Mouse (Mus musculus): ENCODE measurements around the gene Hook2. TPM values are rescaled to one million over a fixed set of nuclear protein-coding genes. Genes with fewer than 3 reads are reported as not detected.
A peak's percentile ranks its signal among the peaks of the same experiment; 100 is the strongest.

Gene Hook2
- total and polyA plus RNA-seq, 2 experiments from 2014 or later = 21.4 to 40.1 TPM

GRCm38 (mm10) chr8:84984294-84985048, 5.9 kb upstream of the Hook2 start:
- Histone ChIP-seq H3K36me3 (ENCODE audit: insufficient read depth, low read length) (no peaks in the 10 kb centered on the region), H3K9ac (replicated peaks; ENCODE audit: low read length, poor library complexity, severe bottlenecking) (no peak overlapping the region; the same call in 1 of the 2 replicates), H3K4me1 (ENCODE audit: insufficient read depth, low read length) (peaks cover 12% of the 10 kb centered on the region), H3K4me3 (ENCODE audit: low read depth, low read length) (peak overlapping the region; percentile 46; the same call in 1 of the 2 replicates), H3K9me3 (ENCODE audit: low read length) (no peaks in the 10 kb centered on the region), H3K27ac (ENCODE audit: low read depth, low read length) (no peak overlapping the region), H3K4me2 (ENCODE audit: low read depth, low read length, poor library complexity, severe bottlenecking) (peak overlapping the region; percentile 94), H3K27me3 (ENCODE audit: insufficient read depth, low read length) (no peaks in the 10 kb centered on the region)
- WGBS = 18% methylated on average over 16 of the region's 16 CpGs
- no peak for DNase-seq (ENCODE audit: low spot score)
- ATAC-seq (ENCODE audit: low FRiP score) = no peak
- no peak for TF ChIP-seq CTCF (IDR thresholded peaks at IDR 0.05)

- H3K27ac ChIP-seq (ENCODE audit: low read depth, low read length) = peak overlapping the region; percentile 73
- TF ChIP-seq CTCF (IDR thresholded peaks at IDR 0.05) = no peak
- peaks cover 8% of the 10 kb centered on the region for H3K4me1 ChIP-seq (ENCODE audit: insufficient read depth, low read length)
- no peaks in the 10 kb centered on the region for H3K9me3 ChIP-seq (ENCODE audit: low read length)
- H3K27me3 ChIP-seq (ENCODE audit: insufficient read depth, low read length) = no peaks in the 10 kb centered on the region
- H3K36me3 ChIP-seq (ENCODE audit: insufficient read depth, low read length) = no peaks in the 10 kb centered on the region
- H3K4me2 ChIP-seq (ENCODE audit: low read depth, low read length, poor library complexity, severe bottlenecking) = peak overlapping the region; percentile 94
- DNase-seq (ENCODE audit: low spot score) (no peak), ATAC-seq (ENCODE audit: low FRiP score) (no peak)
- peak overlapping the region; percentile 46 for H3K4me3 ChIP-seq (ENCODE audit: low read depth, low read length)
- under 1% methylated on average over 23 of the region's 23 CpGs for WGBS
- peak overlapping the region; percentile 68 for H3K9ac ChIP-seq (replicated peaks; ENCODE audit: low read length, poor library complexity, severe bottlenecking)
Measured at GRCm38 (mm10) chr8:84985049-84985683, 5.2 kb upstream of the Hook2 start.

- TF ChIP-seq CTCF (IDR thresholded peaks at IDR 0.05) = no peak
- WGBS = under 1% methylated on average over 52 of the region's 53 CpGs
- H3K36me3 ChIP-seq (ENCODE audit: insufficient read depth, low read length) = no peaks in the 10 kb centered on the region
- no peaks in the 10 kb centered on the region for H3K27me3 ChIP-seq (ENCODE audit: insufficient read depth, low read length)
- peak overlapping the region; percentile 94 for H3K4me2 ChIP-seq (ENCODE audit: low read depth, low read length, poor library complexity, severe bottlenecking)
- ATAC-seq (ENCODE audit: low FRiP score) = peak; percentile 70
- H3K4me3 ChIP-seq (ENCODE audit: low read depth, low read length) = peak overlapping the region; percentile 46
- no peaks in the 10 kb centered on the region for H3K9me3 ChIP-seq (ENCODE audit: low read length)
- H3K9ac ChIP-seq (replicated peaks; ENCODE audit: low read length, poor library complexity, severe bottlenecking) = peak overlapping the region; percentile 68
- peak overlapping the region; percentile 73 for H3K27ac ChIP-seq (ENCODE audit: low read depth, low read length)
- peak; percentile 87 for DNase-seq (ENCODE audit: low spot score)
- peaks cover 8% of the 10 kb centered on the region for H3K4me1 ChIP-seq (ENCODE audit: insufficient read depth, low read length)
Measured at GRCm38 (mm10) chr8:84985684-84986378, 4.6 kb upstream of the Hook2 start.

GRCm38 (mm10) chr8:84986379-84986945, 3.9 kb upstream of the Hook2 start:
- TF ChIP-seq CTCF (IDR thresholded peaks at IDR 0.05) = no peak
- peak overlapping the region; percentile 94 for H3K4me2 ChIP-seq (ENCODE audit: low read depth, low read length, poor library complexity, severe bottlenecking)
- WGBS = 32% methylated on average over 8 of the region's 8 CpGs
- H3K9me3 ChIP-seq (ENCODE audit: low read length) = no peaks in the 10 kb centered on the region
- no peaks in the 10 kb centered on the region for H3K36me3 ChIP-seq (ENCODE audit: insufficient read depth, low read length)
- peak overlapping the region; percentile 46 for H3K4me3 ChIP-seq (ENCODE audit: low read depth, low read length)
- no peaks in the 10 kb centered on the region for H3K27me3 ChIP-seq (ENCODE audit: insufficient read depth, low read length)
- ATAC-seq (ENCODE audit: low FRiP score) = no peak
- peak overlapping the region; percentile 68; the same call in 1 of the 2 replicates for H3K9ac ChIP-seq (replicated peaks; ENCODE audit: low read length, poor library complexity, severe bottlenecking)
- H3K4me1 ChIP-seq (ENCODE audit: insufficient read depth, low read length) = peaks cover 10% of the 10 kb centered on the region
- peak overlapping the region; percentile 73 for H3K27ac ChIP-seq (ENCODE audit: low read depth, low read length)
- DNase-seq (ENCODE audit: low spot score) = no peak

- Histone ChIP-seq H3K4me2 (ENCODE audit: low read depth, low read length, poor library complexity, severe bottlenecking) (no peak overlapping the region), H3K4me1 (ENCODE audit: insufficient read depth, low read length) (peaks cover 10% of the 10 kb centered on the region), H3K9me3 (ENCODE audit: low read length) (no peaks in the 10 kb centered on the region), H3K4me3 (ENCODE audit: low read depth, low read length) (no peak overlapping the region), H3K36me3 (ENCODE audit: insufficient read depth, low read length) (no peaks in the 10 kb centered on the region), H3K9ac (replicated peaks; ENCODE audit: low read length, poor library complexity, severe bottlenecking) (no peak overlapping the region), H3K27me3 (ENCODE audit: insufficient read depth, low read length) (no peaks in the 10 kb centered on the region), H3K27ac (ENCODE audit: low read depth, low read length) (no peak overlapping the region)
- no peak for TF ChIP-seq CTCF (IDR thresholded peaks at IDR 0.05)
- 88% methylated on average over 5 of the region's 5 CpGs for WGBS
- DNase-seq (ENCODE audit: low spot score) (no peak), ATAC-seq (ENCODE audit: low FRiP score) (no peak)
Measured at GRCm38 (mm10) chr8:84987388-84987787, 3.0 kb upstream of the Hook2 start.

Measured in midbrain, postnatal 0 days (tissue).